17 mouse cellular contexts compared by ENCODE assay signal in the genomic region with DNA sequence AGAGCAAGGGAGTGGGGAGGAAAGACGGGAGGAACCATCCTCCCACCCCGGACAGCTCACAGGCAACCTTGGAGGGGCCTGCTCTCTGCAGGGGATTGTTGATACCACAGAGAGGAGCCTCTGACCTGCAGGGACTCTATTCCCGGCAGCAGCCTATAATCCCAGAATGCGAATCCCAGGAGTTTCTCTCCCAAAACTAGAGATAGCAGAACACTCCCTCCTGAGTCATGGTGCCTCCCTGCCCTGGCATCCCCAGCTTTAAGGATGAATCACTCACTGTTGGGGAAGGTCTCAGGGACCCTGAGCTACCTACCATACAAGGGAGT. TPM values are rescaled to one million over a fixed set of nuclear protein-coding genes. Genes with fewer than 3 reads are reported as not detected.
DNase-seq lines count a peak whose midpoint lies in the region; ATAC-seq and TF ChIP-seq lines count a peak whose summit lies in the region.
"Had no signal": no experiment of that assay in that cellular context is flagged by ENCODE, and none has a peak within 500 bp of the region (broad histone marks: within the 10 kb centered on the region; RNA-seq: fewer than 3 reads in every experiment).

No protein-coding gene starts in this region.

- no peaks in the 10 kb centered on the region for H3K9me3 ChIP-seq in heart, embryonic 13.5 days
- H3K9me3 ChIP-seq in lung, embryonic 14.5 days (ENCODE audit: low read depth, low read length): no peaks in the 10 kb centered on the region
- H3K9me3 ChIP-seq in embryonic facial prominence, embryonic 13.5 days: no peaks in the 10 kb centered on the region
- no peaks in the 10 kb centered on the region for H3K9me3 ChIP-seq in stomach, embryonic 14.5 days (ENCODE audit: control insufficient read depth, low read depth, low read length)
- H3K9me3 ChIP-seq: forebrain, embryonic 12.5 days; liver, embryonic 13.5 days; midbrain, embryonic 15.5 days had no signal

- H3K27me3 ChIP-seq in heart, embryonic 13.5 days (replicated peaks): peaks cover 85% of the 10 kb centered on the region
- H3K27me3 ChIP-seq in lung, embryonic 14.5 days (ENCODE audit: insufficient read depth, low read length): peaks cover 60% of the 10 kb centered on the region
- H3K27me3 ChIP-seq in embryonic facial prominence, embryonic 13.5 days: peaks cover 65% of the 10 kb centered on the region
- peaks cover 2% of the 10 kb centered on the region; the same call in 1 of the 2 replicates for H3K27me3 ChIP-seq in stomach, embryonic 14.5 days (ENCODE audit: control insufficient read depth, insufficient read depth, low read length)

- DNase-seq in heart, adult 9 months (ENCODE audit: low spot score in 2 of 2): no peak
- DNase-seq in lung, embryonic 14.5 days: no peak
- no peak for DNase-seq in lung, postnatal 4 days
- DNase-seq in left cerebral cortex, adult 9 months (ENCODE audit: low spot score in 2 of 2): no peak
- no peak for DNase-seq in lung, postnatal 36 days
- DNase-seq: cerebellum, adult 8-10 months; kidney, adult 2 months; layer of hippocampus, postnatal 36 days; liver, embryonic 13.5 days; right cerebral cortex, postnatal 14 days; thymus, postnatal 25 days had no signal

- no peaks in the 10 kb centered on the region for H3K36me3 ChIP-seq in heart, embryonic 13.5 days
- H3K36me3 ChIP-seq in lung, embryonic 14.5 days (ENCODE audit: insufficient read depth): no peaks in the 10 kb centered on the region
- no peaks in the 10 kb centered on the region for H3K36me3 ChIP-seq in embryonic facial prominence, embryonic 13.5 days
- no peaks in the 10 kb centered on the region for H3K36me3 ChIP-seq in stomach, embryonic 14.5 days (ENCODE audit: control insufficient read depth, insufficient read depth, low read length)
- H3K36me3 ChIP-seq: forebrain, embryonic 12.5 days; liver, embryonic 13.5 days; midbrain, embryonic 15.5 days had no signal

- TF ChIP-seq CTCF in lung, embryonic 14.5 days (IDR thresholded peaks at IDR 0.05; ENCODE audit: low read depth): no peak

- peaks cover 29% of the 10 kb centered on the region for H3K4me1 ChIP-seq in heart, embryonic 13.5 days
- peaks cover 3% of the 10 kb centered on the region; the same call in 1 of the 2 replicates for H3K4me1 ChIP-seq in lung, embryonic 14.5 days (ENCODE audit: insufficient read depth)
- peaks cover 41% of the 10 kb centered on the region for H3K4me1 ChIP-seq in embryonic facial prominence, embryonic 13.5 days
- peaks cover 8% of the 10 kb centered on the region; the same call in 1 of the 2 replicates for H3K4me1 ChIP-seq in stomach, embryonic 14.5 days (ENCODE audit: control insufficient read depth, insufficient read depth, low read length)

- 0 out of 2 replicates have a peak overlapping the region, but pooled peaks have one; percentile 3 for H3K4me3 ChIP-seq in heart, embryonic 13.5 days
- no peak overlapping the region for H3K4me3 ChIP-seq in lung, embryonic 14.5 days (ENCODE audit: low read depth, low read length)
- no peak overlapping the region for H3K4me3 ChIP-seq in embryonic facial prominence, embryonic 13.5 days
- H3K4me3 ChIP-seq in stomach, embryonic 14.5 days (ENCODE audit: low read depth, low read length): no peak overlapping the region
- H3K4me3 ChIP-seq: forebrain, embryonic 12.5 days; liver, embryonic 13.5 days; midbrain, embryonic 15.5 days had no signal

- 0 out of 2 replicates have a peak overlapping the region, but pooled peaks have one; percentile 8 for H3K27ac ChIP-seq in heart, embryonic 13.5 days (replicated peaks)
- H3K27ac ChIP-seq in lung, embryonic 14.5 days (ENCODE audit: low read depth): no peak overlapping the region
- H3K27ac ChIP-seq in embryonic facial prominence, embryonic 13.5 days: peak overlapping the region; percentile 34
- peak overlapping the region; percentile 41; the same call in 1 of the 2 replicates for H3K27ac ChIP-seq in stomach, embryonic 14.5 days (ENCODE audit: low read length)
- H3K27ac ChIP-seq: forebrain, embryonic 12.5 days; liver, embryonic 13.5 days; midbrain, embryonic 15.5 days had no signal

- ATAC-seq in heart, embryonic 13.5 days (ENCODE audit: extremely low read depth, insufficient number of reproducible peaks, low FRiP score, low TSS enrichment): no peak
- no peak for ATAC-seq in lung, embryonic 14.5 days (ENCODE audit: insufficient read depth)
- ATAC-seq in embryonic facial prominence, embryonic 13.5 days (ENCODE audit: insufficient number of reproducible peaks, insufficient read depth, low FRiP score, low TSS enrichment, low read depth): no peak
- no peak for ATAC-seq in stomach, embryonic 14.5 days (ENCODE audit: insufficient number of reproducible peaks, insufficient read depth, low FRiP score, low read depth)
- ATAC-seq: hindbrain, embryonic 16.5 days; midbrain, embryonic 15.5 days had no signal

- WGBS in heart, embryonic 13.5 days: 14% methylated on average over 4 of the region's 4 CpGs
- 14% methylated on average over 4 of the region's 4 CpGs for WGBS in lung, embryonic 14.5 days
- WGBS in embryonic facial prominence, embryonic 13.5 days: 7% methylated on average over 4 of the region's 4 CpGs
- 17% methylated on average over 4 of the region's 4 CpGs for WGBS in stomach, embryonic 14.5 days

- H3K9ac ChIP-seq in heart, embryonic 13.5 days: no peak overlapping the region
- H3K9ac ChIP-seq in lung, embryonic 14.5 days: no peak overlapping the region
- no peak overlapping the region for H3K9ac ChIP-seq in embryonic facial prominence, embryonic 13.5 days
- no peak overlapping the region for H3K9ac ChIP-seq in stomach, embryonic 14.5 days (replicated peaks; ENCODE audit: low read depth, low read length)
- H3K9ac ChIP-seq: forebrain, embryonic 12.5 days; liver, embryonic 13.5 days; midbrain, embryonic 15.5 days had no signal

- H3K4me2 ChIP-seq in heart, embryonic 13.5 days: peak overlapping the region; percentile 36
- H3K4me2 ChIP-seq in lung, embryonic 14.5 days: 0 out of 2 replicates have a peak overlapping the region, but pooled peaks have one; percentile 12
- H3K4me2 ChIP-seq in embryonic facial prominence, embryonic 13.5 days: 0 out of 2 replicates have a peak overlapping the region, but pooled peaks have one; percentile 29
- 0 out of 2 replicates have a peak overlapping the region, but pooled peaks have one; percentile 0 for H3K4me2 ChIP-seq in stomach, embryonic 14.5 days (replicated peaks; ENCODE audit: low read depth, low read length)
- H3K4me2 ChIP-seq: forebrain, embryonic 12.5 days; liver, embryonic 13.5 days; midbrain, embryonic 15.5 days had no signal

RNA-seq across cellular contexts. Expression of gene Wnt4, which starts 6.1 kb away (rescaled TPM):
- polyA plus RNA-seq in heart, embryonic 13.5 days (2015; fragmentation: Nextera tagmentation; extraction: Ambion mirVana): 0.84 and 0.95 TPM in 2 replicates
- 1.2 and 1.3 TPM in 2 replicates for polyA plus RNA-seq in lung, embryonic 14.5 days (2014; fragmentation: Nextera tagmentation; extraction: Ambion mirVana)
- polyA plus RNA-seq in embryonic facial prominence, embryonic 13.5 days (2015; fragmentation: Nextera tagmentation; extraction: Ambion mirVana): 5.0 and 6.7 TPM in 2 replicates
- polyA plus RNA-seq in stomach, embryonic 14.5 days (2014; fragmentation: Nextera tagmentation; extraction: Ambion mirVana): 6.1 and 6.3 TPM in 2 replicates
